Mouse (Mus musculus) MEL (cell line): ENCODE results near the gene Nfia.

ENCODE experiments used
- CHD1 ChIP-seq: IDR thresholded peaks from 2 replicates; pipeline ENCODE4 v1.6.1; 2012; ENCODE audit warnings: low read depth, mild to moderate bottlenecking, inconsistent platforms, low read length, improper control_type of control experiment
- CTCF ChIP-seq, 3 experiments: IDR thresholded peaks in 2 of 3; conservative IDR thresholded peaks in 1 of 3; 2 replicates each; pipeline ENCODE4 v1.5.1; 2011 to 2012; ENCODE audit warnings: low read length in 3 of 3, low read depth in 2 of 3, mild to moderate bottlenecking in 2 of 3, improper control_type of control experiment in 1 of 3, inconsistent platforms in 1 of 3, mixed read lengths in 1 of 3, moderate library complexity in 1 of 3; ENCODE audit not compliant: control insufficient read depth in 1 of 3, insufficient read depth in 1 of 3, poor library complexity in 1 of 3, severe bottlenecking in 1 of 3
- MAX ChIP-seq: IDR thresholded peaks from 2 replicates; pipeline ENCODE4 v1.6.1; 2011; ENCODE audit warnings: low read length, improper control_type of control experiment
- MAZ ChIP-seq: IDR thresholded peaks from 2 replicates; pipeline ENCODE4 v1.6.1; 2012; ENCODE audit warnings: low read depth, mild to moderate bottlenecking, inconsistent platforms, low read length, improper control_type of control experiment
- POLR2A ChIP-seq, 2 experiments: IDR thresholded peaks; 2 replicates each; pipeline ENCODE4 v1.6.1; 2011 to 2012; ENCODE audit warnings: low read length in 2 of 2, mild to moderate bottlenecking in 2 of 2, control low read depth in 1 of 2, improper control_type of control experiment in 1 of 2, low read depth in 1 of 2, moderate library complexity in 1 of 2; ENCODE audit not compliant: control insufficient read depth in 1 of 2, insufficient read depth in 1 of 2, poor library complexity in 1 of 2
- TAL1 ChIP-seq: IDR thresholded peaks from 2 replicates; pipeline ENCODE4 v1.6.1; 2012; ENCODE audit warnings: mild to moderate bottlenecking, inconsistent platforms, low read length, moderate library complexity, mixed read lengths
- ZKSCAN1 ChIP-seq: IDR thresholded peaks from 2 replicates; pipeline ENCODE4 v1.6.1; 2012; ENCODE audit warnings: low read depth, mild to moderate bottlenecking, inconsistent platforms, low read length, improper control_type of control experiment, moderate library complexity

GRCm38 (mm10) chr4:98019811-98020210 lies 247.3 kb downstream of the Nfia start:
- no peak for TF ChIP-seq MAX
- TF ChIP-seq CTCF (IDR thresholded peaks at IDR 0.05 in 2 of 3, conservative IDR thresholded peaks at IDR 0.05 in 1 of 3; ENCODE audit: control insufficient read depth in 1 of 3, insufficient read depth in 1 of 3, low read depth in 2 of 3, low read length in 3 of 3, poor library complexity in 1 of 3, severe bottlenecking in 1 of 3): no peak
- no peak for TF ChIP-seq MAZ
- TF ChIP-seq CHD1: no peak
- no peak for TF ChIP-seq ZKSCAN1
- no peak for TF ChIP-seq POLR2A (IDR thresholded peaks at IDR 0.05; ENCODE audit: control insufficient read depth in 1 of 2, insufficient read depth in 1 of 2, low read depth in 1 of 2, low read length in 2 of 2, poor library complexity in 1 of 2)
- TF ChIP-seq TAL1: no peak
